Mouse (Mus musculus): ENCODE results near the gene Prss48.

Gene Prss48

GRCm38 (mm10) chr3:85961134-85961533 is 41.2 kb downstream of the Prss48 start:
- in situ Hi-C loops (cut with MboI; ENCODE audit: low pct_unique_long_range_greater_than_20kb in 1 of 2, low sequenced_read_pairs in 2 of 2, unreplicated experiment in 1 of 2), result no loop called here

GRCm38 (mm10) chr3:85959669-85960068 is 42.6 kb downstream of the Prss48 start:
- in situ Hi-C loops (cut with MboI; ENCODE audit: low pct_unique_long_range_greater_than_20kb in 1 of 2, low sequenced_read_pairs in 2 of 2, unreplicated experiment in 1 of 2), result no loop called here

GRCm38 (mm10) chr3:85955704-85956103 is 46.6 kb downstream of the Prss48 start:
- in situ Hi-C loops (cut with MboI; ENCODE audit: low pct_unique_long_range_greater_than_20kb in 1 of 2, low sequenced_read_pairs in 2 of 2, unreplicated experiment in 1 of 2), result no loop called here

- in situ Hi-C loops (cut with MboI; ENCODE audit: low pct_unique_long_range_greater_than_20kb in 1 of 2, low sequenced_read_pairs in 2 of 2, unreplicated experiment in 1 of 2), result no loop called here
These were observed 47.0 kb downstream of the Prss48 start for GRCm38 (mm10) chr3:85955269-85955668.

GRCm38 (mm10) chr3:85952696-85953283 is 49.5 kb downstream of the Prss48 start:
- in situ Hi-C loops (cut with MboI; ENCODE audit: low pct_unique_long_range_greater_than_20kb in 1 of 2, low sequenced_read_pairs in 2 of 2, unreplicated experiment in 1 of 2), result no loop called here

- in situ Hi-C loops (cut with MboI; ENCODE audit: low pct_unique_long_range_greater_than_20kb in 1 of 2, low sequenced_read_pairs in 2 of 2, unreplicated experiment in 1 of 2), result no loop called here
These were observed 51.4 kb downstream of the Prss48 start for GRCm38 (mm10) chr3:85950914-85951313.
